Mouse (Mus musculus) G1E (cell line): ENCODE results near the gene Rpl26.

Source experiments
- CTCF ChIP-seq: IDR thresholded peaks from 2 replicates; pipeline ENCODE4 v1.5.1; 2012; ENCODE audit warnings: low read depth, low read length, inconsistent platforms, mixed read lengths
- GATA1 ChIP-seq: IDR thresholded peaks from 2 replicates; pipeline ENCODE4 v1.6.1; 2012; ENCODE audit warnings: borderline replicate concordance, low read length, inconsistent platforms, mixed read lengths
- POLR2AphosphoS5 ChIP-seq: IDR thresholded peaks from 2 replicates; pipeline ENCODE4 v1.6.1; 2012; ENCODE audit warnings: low read depth, low read length, inconsistent platforms; ENCODE audit not compliant: insufficient replicate concordance
- TAL1 ChIP-seq: conservative IDR thresholded peaks from 2 replicates; pipeline ENCODE4 v1.6.1; 2012; ENCODE audit warnings: low read depth, low read length, inconsistent platforms, mixed read lengths

DNA sequence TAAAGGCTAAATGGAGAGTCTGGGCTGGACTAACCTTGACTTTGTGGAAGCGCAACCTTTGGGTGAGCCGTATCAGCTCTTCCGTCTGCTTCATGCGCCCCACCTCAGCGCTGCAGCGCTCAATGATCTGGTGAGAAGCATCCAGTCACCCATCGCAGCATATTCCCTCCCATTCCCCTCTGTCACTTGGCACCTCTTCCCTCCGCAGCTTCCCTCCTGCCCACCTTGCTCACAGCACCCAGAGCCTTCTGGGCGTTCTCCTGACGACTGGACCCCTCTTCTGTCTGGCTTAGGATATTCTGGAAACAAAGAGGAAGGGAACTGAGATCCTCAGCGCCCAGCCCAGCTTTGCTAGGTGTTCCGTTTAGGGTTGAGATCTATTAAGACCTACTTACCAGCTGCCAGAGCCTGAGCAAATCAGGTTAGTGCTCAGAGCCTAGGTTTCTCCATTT lies 46.2 kb downstream of the Rpl26 start:
- no peak for TF ChIP-seq CTCF
- TF ChIP-seq GATA1 = no peak
- TF ChIP-seq POLR2AphosphoS5 = no peak
- TF ChIP-seq TAL1 = no peak
